Mouse (Mus musculus) frontal cortex, adult 2 months (tissue): ENCODE results near the gene Atxn2l. TPM values are rescaled to one million over a fixed set of nuclear protein-coding genes. Genes with fewer than 3 reads are reported as not detected.
"Not testable (repeated sequence)": the region's sequence is repeated elsewhere in the genome, so short reads cannot be mapped to it uniquely, and the experiment has no call there.

ENCODE experiments used
- DNase-seq, 2 experiments: peaks; one replicate each; pipeline ENCODE4 v3.0.0; 2022; ENCODE audit warnings: low spot score in 1 of 2; ENCODE audit errors: extremely low spot score in 1 of 2
- polyA plus RNA-seq: library from polyadenylated mRNA; depleted of rRNA; stranded (reverse); fragments of >200 nt; gene quantifications from 2 replicates; pipeline ENCODE4 v1.2.3, GENCODE M21; 2012

Atxn2l gene
- polyA plus RNA-seq, 1 experiment = 153 TPM

DNA sequence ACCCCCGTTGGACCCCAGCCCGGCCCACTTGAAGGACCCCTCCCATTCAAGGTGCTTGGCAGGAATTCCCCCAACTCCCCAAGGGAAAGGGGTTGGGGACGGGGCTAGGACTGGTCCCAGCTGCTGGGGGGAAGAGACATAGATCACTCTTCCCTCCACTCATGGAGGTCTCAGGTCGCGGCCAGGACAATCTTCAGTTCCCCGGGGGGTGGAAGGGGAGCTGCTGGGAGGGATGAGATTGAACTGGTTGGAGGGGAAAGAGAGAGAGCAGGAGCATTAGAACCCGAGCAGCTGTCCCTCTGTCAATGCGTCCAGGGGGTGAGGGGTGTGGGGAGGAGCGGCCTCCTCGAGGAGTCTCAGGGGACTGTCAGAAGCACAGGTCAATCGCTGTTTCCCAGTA, 11.3 kb downstream of the Atxn2l start:
- DNase-seq = no peak

DNA sequence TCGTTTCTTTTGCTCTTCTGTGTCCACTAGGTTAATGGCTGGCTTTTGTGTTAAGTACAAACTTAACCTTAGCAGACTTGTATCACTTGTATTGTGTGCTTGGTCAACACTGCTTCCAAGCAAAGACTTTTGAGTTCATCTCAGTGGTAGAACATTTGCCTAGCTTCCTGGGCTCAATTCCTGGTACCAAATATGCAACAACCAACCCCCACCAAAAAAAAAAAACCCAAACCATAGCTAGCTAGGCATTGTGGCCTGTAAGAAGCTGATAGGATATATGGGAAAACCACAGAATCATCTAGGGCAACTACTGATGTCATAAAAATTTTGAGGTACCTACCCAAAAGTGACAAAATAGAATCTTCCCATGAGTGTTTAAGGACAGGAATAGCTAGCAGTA, 12.2 kb downstream of the Atxn2l start:
- DNase-seq = no peak

DNA sequence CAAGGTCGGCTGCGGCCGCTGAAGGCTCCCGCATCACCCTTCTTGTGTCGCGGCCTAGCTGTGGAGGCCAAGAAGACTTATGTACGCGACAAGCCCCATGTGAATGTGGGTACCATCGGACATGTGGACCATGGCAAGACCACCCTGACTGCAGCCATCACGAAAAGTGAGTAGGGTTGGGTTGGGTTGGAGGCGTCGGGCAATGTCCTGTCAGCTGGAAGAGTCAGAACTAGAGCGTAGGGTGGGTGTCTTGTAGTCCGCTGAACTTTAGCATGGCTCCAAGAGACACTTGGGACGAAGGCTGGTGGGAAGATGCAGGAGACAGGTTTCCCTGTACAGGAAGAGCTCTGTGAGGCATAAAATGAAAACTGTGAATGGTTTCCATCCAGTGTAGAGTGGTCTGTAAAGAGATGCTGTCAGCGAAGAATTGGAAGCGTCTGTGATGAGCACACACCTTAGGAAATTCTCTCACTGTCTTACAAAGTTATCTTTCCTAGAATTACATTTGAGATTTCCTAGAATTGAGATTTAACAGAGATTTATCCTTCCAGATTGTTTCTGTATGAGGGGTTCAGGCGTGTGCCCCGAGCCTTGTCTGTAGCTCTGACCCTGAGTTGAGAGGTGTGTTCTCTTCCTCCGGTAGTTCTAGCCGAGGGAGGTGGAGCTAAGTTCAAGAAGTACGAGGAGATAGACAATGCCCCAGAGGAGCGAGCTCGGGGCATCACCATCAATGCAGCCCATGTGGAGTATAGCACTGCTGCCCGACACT, 15.4 kb downstream of the Atxn2l start:
- not testable (repeated sequence) for DNase-seq

DNA sequence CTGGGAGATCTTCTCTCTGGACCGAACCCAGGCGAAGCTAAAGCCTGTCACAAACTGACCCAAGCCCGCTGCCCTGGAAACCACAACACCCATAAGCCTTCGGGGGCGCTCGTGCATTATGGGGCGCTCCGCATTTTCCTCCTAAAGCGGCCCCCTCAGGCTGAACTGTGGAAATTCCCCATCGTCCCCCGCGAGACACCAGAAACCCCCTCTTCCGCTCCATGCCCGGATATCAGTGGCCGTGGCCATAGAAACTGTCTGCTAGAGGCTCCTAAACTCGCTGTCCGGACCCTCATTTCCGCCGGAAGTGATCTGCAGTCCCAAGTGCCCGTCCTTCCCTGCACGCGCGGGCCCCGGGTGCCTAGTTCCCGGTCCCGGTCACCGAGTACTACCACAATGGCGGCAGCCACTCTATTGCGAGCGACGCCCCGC, 16.2 kb downstream of the Atxn2l start, which contains the start of gene Tufm:
Tufm (plus strand) TSS at position 310 of the 432 bp plus-strand sequence.
- peak; percentile 98 for DNase-seq

DNA sequence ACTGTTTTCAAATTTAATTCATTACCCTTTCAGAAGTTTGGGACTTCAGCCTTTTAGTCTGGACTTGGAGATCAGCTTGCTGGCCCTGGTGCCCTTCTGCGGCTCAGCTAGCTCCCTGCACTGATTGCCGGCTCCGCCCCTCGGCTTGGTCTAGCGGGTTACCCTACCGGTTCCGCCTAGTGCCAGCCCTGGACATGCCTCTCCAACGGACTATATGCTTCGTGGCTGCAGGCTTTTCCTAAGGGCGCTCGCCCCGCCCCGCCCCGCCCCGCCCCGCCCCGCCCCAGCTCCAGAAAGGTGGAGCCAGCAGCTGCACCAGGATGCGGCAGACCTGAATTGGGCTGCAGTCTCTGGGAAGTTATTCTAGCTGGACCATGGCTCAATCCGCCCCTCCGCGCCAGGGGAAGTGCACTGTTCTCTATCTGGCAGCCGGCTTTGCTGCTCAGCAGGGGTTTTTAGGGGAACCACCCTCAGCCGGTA, 20.8 kb downstream of the Atxn2l start:
- peak in 1 of 2 experiments; percentile 66 for DNase-seq

DNA sequence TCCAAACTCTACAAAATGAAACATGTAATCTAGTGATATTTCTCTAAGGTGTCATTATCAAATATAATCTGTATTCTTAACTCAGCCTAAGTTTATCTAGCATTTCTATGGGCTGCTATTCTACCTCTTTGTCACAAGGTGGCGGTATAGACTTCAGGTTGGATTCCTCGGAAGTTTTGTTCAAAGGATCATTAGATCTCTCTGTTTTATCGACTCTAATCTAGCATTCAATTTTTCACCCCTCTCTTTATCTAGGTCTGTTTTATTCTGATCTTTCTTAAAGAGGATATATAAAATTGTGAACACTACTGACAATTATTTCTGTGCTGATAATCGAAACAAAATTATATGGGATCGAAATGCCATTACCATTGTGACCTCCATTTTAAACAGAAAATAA, 21.5 kb downstream of the Atxn2l start:
- DNase-seq = no peak

DNA sequence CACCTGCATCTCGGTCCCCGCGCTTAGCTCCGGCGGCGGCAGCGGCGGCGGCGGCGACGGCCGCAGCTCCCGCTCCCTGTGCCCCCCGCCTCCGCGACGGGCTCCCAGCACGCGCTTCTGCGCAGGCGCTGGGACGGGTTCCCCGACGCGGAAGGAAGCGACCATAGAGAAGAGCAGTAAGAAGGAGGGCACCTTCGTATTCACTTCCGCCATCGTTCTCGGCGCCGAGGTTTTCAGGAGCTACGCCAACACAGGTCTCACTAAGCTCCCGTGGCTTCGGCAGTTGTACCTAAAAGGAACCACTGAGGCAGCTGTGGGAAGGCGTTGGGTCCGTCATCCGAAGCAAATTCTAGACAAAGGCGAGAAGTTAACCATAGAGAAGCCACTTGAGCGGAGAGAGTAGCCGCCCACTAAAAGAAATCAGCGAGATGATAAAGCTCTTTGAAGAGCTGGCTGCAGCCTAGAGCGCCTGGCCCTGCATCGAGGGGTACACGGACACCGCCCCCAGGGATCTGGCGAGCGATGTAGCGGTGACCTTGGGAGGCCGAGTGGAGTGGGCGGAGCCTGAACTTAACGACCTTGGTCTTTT, 28.1 kb downstream of the Atxn2l start, which contains the start of gene Sh2b1:
Sh2b1 (minus strand) TSS at position 432 of the 589 bp plus-strand sequence.
- peak; percentile 78 to 90 for DNase-seq

DNA sequence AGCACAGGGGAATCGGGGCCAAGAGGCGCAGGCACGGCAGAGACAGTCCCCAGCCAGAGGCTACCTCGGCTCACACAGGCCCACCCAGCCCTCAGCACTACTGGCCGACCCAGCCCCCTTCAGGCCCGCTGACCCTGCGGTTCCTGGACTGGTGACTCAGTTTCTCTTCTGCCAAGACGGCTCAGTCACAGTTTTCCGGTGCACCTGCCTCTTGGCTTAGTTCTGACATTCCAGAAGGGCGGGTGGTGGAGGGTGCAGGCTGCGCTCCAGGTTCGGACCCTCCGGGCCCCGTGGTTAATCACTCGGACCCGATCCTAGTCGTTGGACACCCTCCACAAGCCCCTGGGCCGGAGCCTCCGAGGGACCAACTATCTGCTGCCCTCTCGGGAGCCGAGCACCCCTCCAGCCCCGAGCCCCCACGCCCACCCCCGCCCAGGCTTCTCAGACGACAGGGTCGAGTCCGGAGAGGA, 28.7 kb downstream of the Atxn2l start:
- DNase-seq = no peak

DNA sequence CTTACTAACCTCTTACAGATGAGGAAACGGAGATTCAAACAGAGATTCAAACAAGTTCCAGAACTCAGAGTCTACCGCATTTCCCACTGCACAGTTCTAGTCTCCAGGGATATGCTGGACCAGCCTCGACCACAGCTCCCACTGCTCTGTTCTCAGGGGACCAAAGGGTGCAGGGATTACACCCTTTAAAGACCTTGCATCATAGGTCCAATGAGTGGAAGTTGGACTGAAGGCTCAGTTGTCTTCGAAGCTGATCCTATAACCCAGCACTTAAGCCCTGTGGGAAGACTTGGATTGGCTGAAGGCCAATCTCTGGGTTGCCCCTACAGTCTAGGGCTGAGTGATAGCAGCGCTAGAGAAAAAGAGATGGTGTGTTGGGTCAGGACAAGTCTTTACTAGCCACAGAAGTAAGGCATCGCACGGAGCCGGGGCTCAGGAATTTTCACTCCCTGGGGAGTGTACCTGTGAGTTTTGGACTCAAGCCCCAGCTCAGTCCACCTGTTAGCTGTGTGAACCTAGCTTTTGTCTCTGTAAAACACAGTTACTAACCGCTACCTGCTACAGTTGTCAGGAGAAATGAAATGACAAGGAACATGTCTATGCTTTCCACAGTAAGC, 29.7 kb downstream of the Atxn2l start:
- DNase-seq = no peak

DNA sequence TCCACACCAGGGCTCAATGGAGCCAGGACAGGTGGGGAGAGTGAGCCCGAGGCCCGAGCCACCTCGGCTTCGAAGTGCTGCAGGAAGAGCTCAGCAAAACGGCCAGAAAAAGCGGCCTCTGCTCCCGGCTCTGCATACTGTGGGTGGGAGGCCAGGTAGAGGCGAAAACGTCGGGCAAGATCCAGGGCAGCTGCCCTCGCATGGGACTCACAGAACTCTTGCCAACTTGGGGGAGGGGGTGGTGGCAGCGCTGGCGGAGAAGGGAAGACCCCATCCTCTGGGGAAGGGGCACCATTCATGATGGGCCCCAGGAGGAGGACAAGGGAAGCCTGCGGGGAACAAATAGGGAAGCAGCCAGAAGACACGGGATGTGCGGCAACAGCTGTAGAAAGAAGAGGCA, 30.5 kb downstream of the Atxn2l start:
- no peak for DNase-seq

DNA sequence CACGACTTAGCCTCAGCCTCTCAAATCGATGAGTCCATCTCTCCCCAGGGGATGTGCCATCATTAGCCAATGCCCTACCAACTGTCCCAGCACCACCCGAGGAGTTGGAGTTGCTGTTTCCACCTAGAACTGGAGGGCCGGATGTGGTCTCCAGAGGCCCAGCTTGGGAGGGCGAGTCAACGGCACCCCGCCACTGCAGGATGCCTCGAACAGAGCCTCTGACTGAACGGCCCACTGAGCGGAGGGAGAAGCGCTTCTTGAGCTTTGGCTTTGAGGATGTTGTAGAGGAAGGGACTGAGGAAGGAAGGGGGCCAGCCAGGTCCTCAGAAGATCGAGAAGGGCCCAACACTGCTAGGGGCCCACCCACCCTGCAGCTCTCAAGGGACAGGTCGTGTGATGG, 30.9 kb downstream of the Atxn2l start:
- DNase-seq = no peak

DNA sequence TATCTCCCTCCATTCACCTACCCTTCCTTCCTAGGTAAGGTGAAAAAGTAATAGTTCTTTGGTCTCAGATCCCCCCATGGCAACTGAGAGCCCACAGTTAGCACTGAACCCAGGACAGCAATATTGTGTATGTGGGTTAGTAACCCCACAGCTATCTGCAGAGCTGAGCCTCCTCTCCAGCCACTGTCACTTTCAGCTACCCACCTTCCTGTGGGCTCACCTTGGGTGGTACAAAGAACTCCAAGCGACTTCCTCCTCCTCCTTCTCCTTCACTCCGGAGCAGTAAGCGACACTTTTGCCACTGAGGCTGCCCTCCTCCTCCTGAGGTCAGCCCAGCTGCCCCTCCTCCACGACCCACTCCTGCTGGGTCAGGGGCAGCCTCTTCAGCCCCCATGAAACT, 31.4 kb downstream of the Atxn2l start:
- DNase-seq = no peak

DNA sequence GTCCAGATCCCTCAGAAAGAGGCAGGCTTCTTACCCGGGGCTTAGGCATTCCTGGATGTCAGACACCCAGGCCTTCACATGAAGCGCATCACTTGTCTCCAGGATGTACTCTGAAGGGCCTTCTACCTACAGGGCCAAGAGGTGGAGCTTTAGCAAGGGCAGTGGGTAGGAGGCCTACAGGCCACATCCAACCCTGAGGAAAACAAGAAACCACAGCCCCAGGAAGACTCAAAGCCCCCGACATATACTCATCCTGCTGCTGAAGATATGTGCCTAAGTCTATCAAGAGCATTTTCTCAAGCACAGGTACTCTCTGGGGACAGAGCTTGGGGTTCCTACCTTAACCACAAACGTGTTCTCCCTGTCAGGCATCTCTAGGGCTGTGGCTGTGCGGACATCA, 31.9 kb downstream of the Atxn2l start:
- DNase-seq = no peak

DNA sequence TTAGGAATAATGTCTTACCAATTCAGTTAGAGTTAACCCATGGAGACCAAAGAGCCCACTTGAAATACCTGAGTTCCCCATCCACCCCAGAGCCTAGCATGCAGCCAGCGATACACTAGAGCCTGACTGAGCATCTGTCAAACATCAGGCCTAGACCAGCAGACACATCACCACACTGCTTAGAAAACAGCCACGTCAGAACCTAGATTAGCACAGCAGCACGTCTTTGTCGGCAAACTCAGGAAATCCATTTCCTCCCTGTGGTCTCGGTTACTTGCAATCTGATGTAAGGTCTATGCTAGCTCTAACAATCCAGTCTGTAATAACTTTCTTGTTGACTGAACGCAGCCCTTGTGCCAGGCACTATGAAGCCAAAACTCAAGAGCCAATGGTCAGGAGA, 33.2 kb downstream of the Atxn2l start:
- DNase-seq = no peak

DNA sequence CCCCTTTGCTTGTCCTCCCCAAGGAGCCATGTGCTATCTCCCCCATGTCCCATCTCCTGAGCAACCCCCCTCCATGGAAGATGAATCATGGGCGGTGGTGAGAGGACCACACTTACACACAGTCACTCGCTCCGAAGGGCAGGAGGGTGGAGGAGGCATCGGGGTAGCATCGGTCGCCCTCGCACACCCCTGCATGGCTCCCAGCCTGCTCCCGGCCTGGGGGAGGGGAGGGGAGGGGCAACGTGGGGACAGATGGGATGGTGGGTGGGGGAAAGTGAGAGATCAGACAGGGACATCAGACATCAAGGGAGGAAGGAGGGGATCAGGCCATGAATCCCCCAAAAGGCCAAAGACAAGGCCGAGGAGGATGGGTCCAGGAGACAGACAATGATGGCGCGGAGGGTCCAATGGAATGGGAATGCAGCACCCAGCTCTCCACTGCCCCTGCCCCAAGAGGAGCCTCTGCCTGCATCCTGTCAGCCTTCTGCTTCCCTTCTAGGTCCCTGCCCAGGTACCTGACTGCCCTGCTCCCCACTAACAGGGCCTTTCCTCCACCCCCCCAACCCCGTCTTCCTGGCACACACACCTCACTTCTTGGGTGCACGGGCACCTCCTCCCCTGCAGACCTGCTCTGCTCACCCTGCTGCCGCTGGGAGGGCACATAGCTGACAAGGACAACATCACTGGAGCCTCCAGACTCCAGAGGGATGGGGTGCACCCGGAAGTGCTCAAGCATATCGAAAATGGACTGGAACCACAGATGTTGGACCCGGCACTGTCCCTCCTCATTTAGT, 35.2 kb downstream of the Atxn2l start:
- DNase-seq = no peak

DNA sequence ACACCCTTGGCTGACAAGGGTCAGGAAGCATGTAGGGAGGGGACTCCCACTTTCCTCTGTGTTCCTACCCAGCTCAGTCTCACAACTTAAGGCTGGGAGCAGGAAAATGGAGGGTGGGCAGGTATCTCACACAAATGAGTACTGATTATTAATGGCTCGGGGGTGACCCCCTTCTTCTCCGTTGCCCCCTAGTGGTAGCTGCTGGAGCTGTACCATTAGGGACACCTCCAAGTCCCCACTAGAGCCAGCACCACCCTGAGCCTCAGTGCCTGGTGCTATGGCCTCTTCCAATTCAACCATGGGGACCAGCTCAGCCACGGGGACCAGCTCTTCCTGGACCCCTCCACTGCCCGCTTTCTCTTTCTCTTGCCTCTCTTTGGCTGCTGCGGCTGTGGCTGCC, 36.0 kb downstream of the Atxn2l start:
- DNase-seq = peak in 1 of 2 experiments; percentile 33

DNA sequence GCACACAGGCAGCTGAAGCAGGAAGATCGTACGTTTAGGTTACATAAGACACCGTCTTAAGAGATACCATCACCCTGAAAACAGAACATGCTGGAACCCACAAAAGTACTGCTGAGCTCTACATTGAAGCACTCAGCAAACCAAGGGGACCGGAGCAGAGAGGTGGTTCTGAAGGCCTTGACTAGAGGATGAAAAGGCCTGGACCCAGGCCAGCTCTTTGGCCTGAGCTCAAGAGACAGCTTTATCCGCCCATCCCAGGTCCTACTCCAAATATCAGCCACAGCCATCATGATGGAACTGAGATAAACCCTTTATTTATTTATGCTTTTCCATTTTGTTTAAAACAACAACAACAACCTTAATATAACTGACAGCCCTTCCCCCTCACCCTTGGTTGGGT, 36.5 kb downstream of the Atxn2l start:
- DNase-seq = no peak

DNA sequence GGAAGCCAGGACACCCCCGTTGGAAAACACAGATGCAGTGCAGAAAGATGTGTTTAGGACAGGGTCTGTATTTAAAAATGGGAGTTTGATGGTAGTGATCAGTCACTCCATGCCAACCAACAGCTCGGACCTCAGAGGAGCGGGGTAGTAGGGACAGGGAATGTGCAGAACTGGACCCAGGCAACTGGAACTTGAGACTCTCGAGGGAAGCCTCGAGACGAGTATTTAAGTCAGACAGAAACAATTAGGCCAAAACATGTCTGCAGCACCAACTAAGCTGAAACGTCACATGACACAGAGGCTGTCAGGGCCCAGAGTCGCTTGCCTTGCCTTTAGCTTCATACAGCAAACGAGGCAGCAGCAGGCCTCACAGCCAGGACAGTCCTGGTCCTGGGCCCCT, 37.1 kb downstream of the Atxn2l start:
- DNase-seq = no peak

DNA sequence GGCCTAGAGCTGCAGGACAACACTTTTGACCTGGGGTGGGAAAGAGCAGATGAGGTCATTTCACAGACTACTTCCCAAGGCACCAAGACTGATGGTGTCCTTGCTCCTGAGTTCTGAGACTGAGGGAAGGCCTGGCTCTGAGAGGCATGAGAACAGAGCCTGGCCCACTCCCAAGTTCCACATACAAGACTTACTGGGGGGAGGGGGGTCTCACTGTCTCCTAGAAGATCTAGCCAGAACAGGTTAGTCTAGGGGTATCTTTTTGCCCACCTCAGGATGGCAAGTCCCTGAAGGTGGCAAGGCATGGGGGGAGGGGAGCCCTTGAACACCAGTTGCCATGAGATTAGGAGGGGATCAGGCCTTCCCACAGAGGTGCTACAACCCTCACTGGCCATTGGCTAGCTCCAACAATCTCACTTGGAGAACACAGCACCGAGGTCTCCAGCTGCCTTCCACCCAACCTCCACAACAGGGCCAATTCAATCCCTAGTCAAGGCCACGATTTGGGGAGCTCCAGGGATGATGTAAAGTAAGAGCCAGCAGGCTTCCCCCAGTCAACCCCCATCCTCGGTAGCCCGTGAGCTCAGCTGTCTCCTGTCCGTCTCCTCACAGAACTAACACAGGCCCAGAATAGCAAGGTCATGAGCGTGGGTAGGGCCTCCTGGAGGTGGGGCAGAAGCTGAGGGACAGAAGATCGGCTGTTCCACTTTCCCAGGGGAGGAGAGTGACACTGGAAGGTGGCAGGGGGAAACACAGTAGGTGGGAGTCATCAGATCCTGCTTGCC, 37.8 kb downstream of the Atxn2l start:
- no peak for DNase-seq

DNA sequence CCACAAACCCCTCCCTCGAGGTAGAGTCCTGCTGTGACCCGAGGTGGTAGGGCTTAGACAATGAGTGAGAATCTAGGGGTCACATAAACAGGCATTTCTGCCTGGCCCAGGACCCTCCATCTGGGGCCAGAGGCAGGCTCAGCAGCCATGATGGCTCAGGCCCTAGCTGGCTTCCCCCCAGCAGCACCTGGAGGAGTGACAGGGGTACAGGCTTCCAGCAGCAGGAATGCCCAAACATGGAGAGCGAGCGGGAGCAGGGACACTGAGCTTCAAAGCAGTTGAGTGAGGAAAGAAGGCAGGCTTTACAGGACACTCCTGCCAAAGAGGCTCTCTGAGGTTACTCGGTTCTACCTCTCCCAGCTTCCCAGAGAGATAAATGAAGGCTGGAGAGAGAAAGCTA, 38.4 kb downstream of the Atxn2l start:
- DNase-seq = no peak
